In genomic region chr3:27624974-27625591, GRCm38 (mm10) we compare ENCODE assay signal across 10 mouse cellular contexts.
A peak's percentile ranks its signal among the peaks of the same experiment; 100 is the strongest.
DNase-seq lines count a peak whose midpoint lies in the region; ATAC-seq and TF ChIP-seq lines count a peak whose summit lies in the region.
"Had no signal": no experiment of that assay in that cellular context is flagged by ENCODE, and none has a peak within 500 bp of the region (broad histone marks: within the 10 kb centered on the region; RNA-seq: fewer than 3 reads in every experiment).

No protein-coding gene starts in this region.

- peak overlapping the region; percentile 81 for H3K27ac ChIP-seq in heart, adult 2 months
- H3K27ac ChIP-seq in midbrain, embryonic 15.5 days = peak overlapping the region; percentile 75
- H3K27ac ChIP-seq: stomach, embryonic 15.5 days had no signal

- H3K4me1 ChIP-seq in heart, adult 2 months (ENCODE audit: control insufficient read depth, insufficient read depth, low read length) = peaks cover 17% of the 10 kb centered on the region
- peaks cover 28% of the 10 kb centered on the region for H3K4me1 ChIP-seq in midbrain, embryonic 15.5 days

- H3K36me3 ChIP-seq in heart, adult 2 months (ENCODE audit: control insufficient read depth, insufficient read depth, low read length) = peaks cover 11% of the 10 kb centered on the region; the same call in 1 of the 2 replicates
- H3K36me3 ChIP-seq in midbrain, embryonic 15.5 days (replicated peaks) = no peaks in the 10 kb centered on the region

- peaks cover 5% of the 10 kb centered on the region; the same call in 1 of the 2 replicates for H3K79me2 ChIP-seq in heart, adult 2 months (replicated peaks; ENCODE audit: control insufficient read depth, insufficient read depth, low read length)

- no peaks in the 10 kb centered on the region for H3K9me3 ChIP-seq in midbrain, embryonic 15.5 days
- H3K9me3 ChIP-seq: stomach, embryonic 15.5 days had no signal

- no peak for TF ChIP-seq EP300 in heart, adult 2 months (IDR thresholded peaks at IDR 0.05; ENCODE audit: insufficient read depth, low read depth, low read length)

- H3K4me2 ChIP-seq in midbrain, embryonic 15.5 days = no peak overlapping the region
- H3K4me2 ChIP-seq: stomach, embryonic 15.5 days had no signal

- intact Hi-C loops in heart, adult 2 months (cut with DNase I) = no loop called here
- intact Hi-C loops in heart, postnatal 10 days (cut with DNase I) = no loop called here

- no peak for TF ChIP-seq POLR2A in heart, adult 2 months (IDR thresholded peaks at IDR 0.05; ENCODE audit: insufficient read depth, low read depth, low read length)

- WGBS in heart, adult 2 months = 45% methylated on average over 12 of the region's 12 CpGs
- 63% methylated on average over 12 of the region's 12 CpGs for WGBS in midbrain, embryonic 15.5 days

- H3K4me3 ChIP-seq in heart, adult 2 months = no peak overlapping the region
- no peak overlapping the region for H3K4me3 ChIP-seq in midbrain, embryonic 15.5 days
- H3K4me3 ChIP-seq: stomach, embryonic 15.5 days had no signal

- ATAC-seq in granulocyte monocyte progenitor cell, adult 5-6 weeks (replicated peaks; ENCODE audit: poor library complexity, severe bottlenecking) = peak; percentile 79
- peak; percentile 71 for ATAC-seq in midbrain, embryonic 15.5 days (replicated peaks)
- ATAC-seq: inflammation-experienced regulatory T-cells, adult 6 months had no signal

- H3K9ac ChIP-seq in heart, adult 2 months (ENCODE audit: low read depth, low read length) = peak overlapping the region; percentile 8
- H3K9ac ChIP-seq in midbrain, embryonic 15.5 days = no peak overlapping the region
- H3K9ac ChIP-seq: stomach, embryonic 15.5 days had no signal

- H3K27me3 ChIP-seq in heart, adult 2 months (ENCODE audit: control insufficient read depth, insufficient read depth, low read length) = no peaks in the 10 kb centered on the region
- H3K27me3 ChIP-seq in midbrain, embryonic 15.5 days (replicated peaks) = no peaks in the 10 kb centered on the region
- H3K27me3 ChIP-seq: stomach, embryonic 15.5 days had no signal

- no peak for TF ChIP-seq CTCF in heart, adult 2 months (IDR thresholded peaks at IDR 0.05)

- peak; percentile 55 to 61 for DNase-seq in heart, adult 2 months
- DNase-seq in heart, postnatal 10 days = no peak
- peak; percentile 34 for DNase-seq in adipocyte (ENCODE audit: low spot score)
- no peak for DNase-seq in thymus, adult 18-20 months
- DNase-seq in frontal cortex, postnatal 10 days (ENCODE audit: low spot score in 2 of 2) = no peak
- DNase-seq in layer of hippocampus, postnatal 36 days = no peak

Comparison
In these comparisons a context has a peak if more than half of its experiments do, and no peak if none do; other contexts are left out.
1. DNase-seq: peak in heart, adult 2 months (2 of 2) and adipocyte (single experiment); none in heart, postnatal 10 days (0 of 2), thymus, adult 18-20 months (0 of 2), frontal cortex, postnatal 10 days (0 of 2) and layer of hippocampus, postnatal 36 days (0 of 2).